Mouse (Mus musculus) spleen, adult 10 weeks (tissue): ENCODE results near the gene Spr. TPM values are rescaled to one million over a fixed set of nuclear protein-coding genes. Genes with fewer than 3 reads are reported as not detected.

ENCODE experiments used
- polyA plus RNA-seq: library from polyadenylated mRNA; stranded (reverse); fragments of 350-450 nt; fragmentation: Illumina TruSeq; extraction: RNeasy Lipid Tissue Mini Kit (QIAGEN cat#74804); gene quantifications from one replicate; pipeline ENCODE4 v1.2.3, GENCODE M21; 2015; ENCODE audit warnings: low replicate concordance; ENCODE audit not compliant: insufficient read depth

The Spr gene
- polyA plus RNA-seq, result 7.6 TPM

DNA sequence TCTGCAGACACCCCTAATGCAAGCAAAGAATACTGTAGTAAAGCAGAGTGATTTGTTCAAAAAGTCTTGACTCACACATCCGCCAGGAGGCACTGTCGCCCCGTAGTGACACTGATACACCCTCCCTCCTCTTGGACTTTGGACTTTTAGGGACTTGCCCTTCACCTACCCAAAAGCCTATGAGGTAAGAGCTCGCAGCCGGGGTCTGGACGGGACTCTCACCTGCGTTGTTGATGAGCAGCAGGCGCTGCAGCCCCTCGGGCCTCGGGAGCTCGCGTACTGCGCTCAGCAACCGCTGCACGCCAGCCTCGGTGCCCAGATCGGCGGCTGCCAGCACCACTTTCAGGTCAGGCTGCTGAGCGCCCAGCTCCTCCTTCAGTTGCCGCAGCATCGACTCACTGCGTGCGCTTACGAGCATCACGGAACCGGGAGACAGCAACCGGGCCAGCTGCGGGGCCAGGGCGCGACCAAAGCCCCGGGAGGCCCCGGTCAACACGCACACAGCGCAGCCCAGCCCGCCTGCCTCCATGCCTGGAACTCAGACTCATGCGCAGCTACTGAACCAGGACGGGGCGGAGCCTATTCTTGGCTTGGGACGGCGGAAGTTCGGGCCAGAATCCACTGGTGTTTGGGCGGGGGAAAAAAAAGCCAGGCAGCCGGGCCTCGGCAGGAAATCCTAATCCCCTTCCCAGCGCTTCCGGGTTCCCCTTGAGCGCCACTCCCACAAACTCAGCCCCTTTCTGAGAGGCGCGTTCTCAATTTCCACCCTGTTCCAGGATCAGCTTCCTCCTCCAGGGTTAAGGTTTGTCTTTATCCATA lies at the start of gene Spr:
Gene Spr (minus strand): TSS at position 550 of the 819 bp plus-strand sequence.

Other genes starting within 250 kb of the Spr start
- 12.9 TPM for gene Exoc6b, start 68.3 kb downstream of the Spr start, polyA plus RNA-seq
- gene Emx1, start 49.7 kb upstream of the Spr start, polyA plus RNA-seq, result not detected
- 4.7 TPM for gene Sfxn5, start 195.7 kb upstream of the Spr start, polyA plus RNA-seq
- gene Rab11fip5, start 236.9 kb upstream of the Spr start, polyA plus RNA-seq, result 6.2 TPM